Comparison of ENCODE assay signal across 8 mouse cellular contexts in genomic region chr4:41129406-41129805, GRCm38 (mm10). TPM values are rescaled to one million over a fixed set of nuclear protein-coding genes. Genes with fewer than 3 reads are reported as not detected.
DNase-seq lines count a peak whose midpoint lies in the region; ATAC-seq and TF ChIP-seq lines count a peak whose summit lies in the region.

No protein-coding gene starts in this region.

- H3K4me3 ChIP-seq in bone marrow, adult 2 months (replicated peaks; ENCODE audit: control insufficient read depth, low read depth, low read length) = no peak overlapping the region
- no peak overlapping the region for H3K4me3 ChIP-seq in embryonic facial prominence, embryonic 13.5 days
- H3K4me3 ChIP-seq in limb, embryonic 11.5 days (ENCODE audit: low read depth, low read length) = no peak overlapping the region

- no peak overlapping the region for H3K4me2 ChIP-seq in embryonic facial prominence, embryonic 13.5 days
- H3K4me2 ChIP-seq in limb, embryonic 11.5 days (ENCODE audit: low read depth, severe bottlenecking) = no peak overlapping the region

- H3K9ac ChIP-seq in embryonic facial prominence, embryonic 13.5 days = no peak overlapping the region
- no peak overlapping the region for H3K9ac ChIP-seq in limb, embryonic 11.5 days (ENCODE audit: low read length)

- WGBS in bone marrow, adult 2 months = 3% methylated on average over 2 of the region's 2 CpGs
- WGBS in embryonic facial prominence, embryonic 13.5 days = 4% methylated on average over 2 of the region's 2 CpGs
- WGBS in limb, embryonic 11.5 days = 6% methylated on average over 2 of the region's 2 CpGs

- 0 out of 2 replicates have a peak, but pooled peaks have one; percentile 32 for ATAC-seq in embryonic facial prominence, embryonic 13.5 days (ENCODE audit: insufficient number of reproducible peaks, insufficient read depth, low FRiP score, low TSS enrichment, low read depth)
- ATAC-seq in limb, embryonic 11.5 days (ENCODE audit: insufficient number of reproducible peaks, low FRiP score, low TSS enrichment, low read depth) = no peak

- H3K4me1 ChIP-seq in bone marrow, adult 2 months (ENCODE audit: control insufficient read depth, insufficient read depth, low read length) = peaks cover 1% of the 10 kb centered on the region; the same call in 1 of the 2 replicates
- H3K4me1 ChIP-seq in embryonic facial prominence, embryonic 13.5 days = peaks cover 1% of the 10 kb centered on the region
- H3K4me1 ChIP-seq in limb, embryonic 11.5 days (ENCODE audit: control insufficient read depth, insufficient read depth, low read length) = no peaks in the 10 kb centered on the region

- TF ChIP-seq CTCF in bone marrow, adult 2 months (IDR thresholded peaks at IDR 0.05; ENCODE audit: control insufficient read depth, insufficient read depth, low read length) = peak; percentile 88

- no peaks in the 10 kb centered on the region for H3K9me3 ChIP-seq in embryonic facial prominence, embryonic 13.5 days
- H3K9me3 ChIP-seq in limb, embryonic 11.5 days (ENCODE audit: control insufficient read depth, low read length) = no peaks in the 10 kb centered on the region

- H3K36me3 ChIP-seq in embryonic facial prominence, embryonic 13.5 days = no peaks in the 10 kb centered on the region
- H3K36me3 ChIP-seq in limb, embryonic 11.5 days (ENCODE audit: control insufficient read depth, insufficient read depth, low read length) = no peaks in the 10 kb centered on the region

- H3K27ac ChIP-seq in bone marrow, adult 2 months (ENCODE audit: control insufficient read depth, insufficient read depth, low read depth, low read length, poor library complexity) = peak overlapping the region; percentile 72; the same call in 1 of the 2 replicates
- H3K27ac ChIP-seq in embryonic facial prominence, embryonic 13.5 days = no peak overlapping the region
- no peak overlapping the region for H3K27ac ChIP-seq in limb, embryonic 11.5 days (replicated peaks; ENCODE audit: low read depth, low read length)

- H3K27me3 ChIP-seq in embryonic facial prominence, embryonic 13.5 days = no peaks in the 10 kb centered on the region
- H3K27me3 ChIP-seq in limb, embryonic 11.5 days (ENCODE audit: control insufficient read depth, insufficient read depth, low read length) = no peaks in the 10 kb centered on the region

- TF ChIP-seq POLR2A in bone marrow, adult 2 months (IDR thresholded peaks at IDR 0.05; ENCODE audit: borderline replicate concordance, control insufficient read depth, low read depth, low read length) = no peak

- DNase-seq in urinary bladder, postnatal 14 days (ENCODE audit: low spot score) = peak; percentile 68
- no peak for DNase-seq in urinary bladder, adult 18-20 months (ENCODE audit: low spot score in 2 of 2)
- DNase-seq in heart, postnatal 4 days = peak; percentile 72
- peak; percentile 69 for DNase-seq in limb, embryonic 11.5 days (ENCODE audit: low spot score)
- peak; percentile 88 for DNase-seq in naive thymus-derived CD4-positive, alpha-beta T cell, adult 2 months (ENCODE audit: low read depth)
- peak; percentile 74 for DNase-seq in thymus, postnatal 4 days

RNA-seq across cellular contexts. Expression of gene Nol6, which starts 5.2 kb away (rescaled TPM):
- polyA plus RNA-seq in bone marrow, adult 2 months (2011; ENCODE audit: insufficient read depth, insufficient read length, low replicate concordance, missing spikeins) = 7.5 and 10.0 TPM in 2 replicates
- polyA plus RNA-seq in embryonic facial prominence, embryonic 13.5 days (2015; fragmentation: Nextera tagmentation; extraction: Ambion mirVana) = 25.3 and 27.9 TPM in 2 replicates
- 10 to 100 TPM; 22.2 to 24.9 TPM for total RNA-seq in heart, postnatal 4 days (2021)
- polyA plus RNA-seq in limb, embryonic 11.5 days (2014; fragmentation: Nextera tagmentation; extraction: Ambion mirVana) = 27.1 and 28.4 TPM in 2 replicates

RNA-seq across cellular contexts. Expression of gene Ube2r2, which starts 6.1 kb away (rescaled TPM):
- polyA plus RNA-seq in bone marrow, adult 2 months (2011; ENCODE audit: insufficient read depth, insufficient read length, low replicate concordance, missing spikeins) = 41.2 and 44.4 TPM in 2 replicates
- 93.3 and 94.0 TPM in 2 replicates for polyA plus RNA-seq in embryonic facial prominence, embryonic 13.5 days (2015; fragmentation: Nextera tagmentation; extraction: Ambion mirVana)
- total RNA-seq in heart, postnatal 4 days (2021) = 100 to 1,000 TPM; 120 to 121 TPM
- polyA plus RNA-seq in limb, embryonic 11.5 days (2014; fragmentation: Nextera tagmentation; extraction: Ambion mirVana) = 109 and 114 TPM in 2 replicates

RNA-seq across cellular contexts. Expression of gene Aqp3, which starts 31.4 kb away (rescaled TPM):
- polyA plus RNA-seq in bone marrow, adult 2 months (2011; ENCODE audit: insufficient read depth, insufficient read length, low replicate concordance, missing spikeins) = 0.92 and 12.0 TPM in 2 replicates
- polyA plus RNA-seq in embryonic facial prominence, embryonic 13.5 days (2015; fragmentation: Nextera tagmentation; extraction: Ambion mirVana) = 20.0 and 27.9 TPM in 2 replicates
- total RNA-seq in heart, postnatal 4 days (2021) = under 1 TPM; 0.14 to 0.19 TPM
- 1.2 and 1.6 TPM in 2 replicates for polyA plus RNA-seq in limb, embryonic 11.5 days (2014; fragmentation: Nextera tagmentation; extraction: Ambion mirVana)

Comparison
In these comparisons a context has a peak if more than half of its experiments do, and no peak if none do; other contexts are left out.
1. DNase-seq: peak in urinary bladder, postnatal 14 days (single experiment), heart, postnatal 4 days (single experiment), limb, embryonic 11.5 days (single experiment), naive thymus-derived CD4-positive, alpha-beta T cell, adult 2 months (single experiment) and thymus, postnatal 4 days (single experiment); none in urinary bladder, adult 18-20 months (0 of 2).